Mouse (Mus musculus): ENCODE results near the gene Ccl17. TPM values are rescaled to one million over a fixed set of nuclear protein-coding genes. Genes with fewer than 3 reads are reported as not detected.

Ccl17 gene
- polyA plus RNA-seq, 1 experiment from 2014 or later: 5.7 TPM

DNA sequence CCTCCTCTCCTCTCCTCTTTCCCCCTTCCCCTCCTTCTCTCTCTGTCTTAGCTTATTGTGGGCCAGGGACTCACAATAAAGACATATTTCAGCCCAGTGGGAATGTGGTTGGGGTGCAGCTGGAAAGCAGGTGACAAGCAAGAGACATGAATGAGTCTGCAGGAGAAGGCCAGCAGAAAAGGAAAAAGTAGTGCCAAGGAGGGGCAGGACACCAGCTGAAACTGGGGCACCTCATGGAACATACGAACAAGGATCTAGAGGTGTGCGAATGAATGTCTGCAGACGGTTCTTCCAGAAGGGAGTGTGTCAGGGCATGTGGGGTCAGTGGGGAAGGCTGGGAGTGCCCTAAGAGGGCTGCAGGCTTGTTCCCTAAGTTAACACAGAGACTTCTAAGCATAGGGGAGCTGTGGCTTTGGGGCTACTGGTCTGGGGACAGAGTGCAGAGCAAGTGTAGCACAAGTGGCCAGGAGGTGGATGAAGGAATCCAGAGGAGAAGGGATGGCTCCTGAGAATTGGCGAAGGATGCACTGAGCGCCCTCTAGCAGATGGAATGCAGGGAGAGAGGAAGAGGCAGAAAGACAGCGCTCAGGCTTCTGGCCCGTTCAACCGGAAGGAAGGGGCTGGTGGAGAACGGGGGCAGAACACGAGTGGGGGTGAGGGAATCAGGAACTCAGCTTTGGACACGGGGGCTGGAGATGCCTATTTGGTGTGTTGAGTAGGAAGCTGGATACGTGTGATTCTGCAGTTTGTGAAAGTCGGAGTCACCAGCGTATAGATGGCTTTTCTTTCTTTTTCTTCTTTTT, 8.8 kb upstream of the Ccl17 start:
- no peaks in the 10 kb centered on the region for H3K9me3 ChIP-seq (ENCODE audit: low read length)
- DNase-seq (ENCODE audit: low spot score): peak; percentile 31
- no peak overlapping the region; the same call in 1 of the 2 replicates for H3K4me2 ChIP-seq (replicated peaks; ENCODE audit: low read depth, low read length)
- ATAC-seq: peak; percentile 30; the same call in 1 of the 2 replicates
- H3K4me1 ChIP-seq (ENCODE audit: insufficient read depth, low read depth, low read length): no peaks in the 10 kb centered on the region
- 32% methylated on average over 14 of the region's 14 CpGs for WGBS
- no peak for TF ChIP-seq EP300 (IDR thresholded peaks at IDR 0.05)
- TF ChIP-seq CTCF (IDR thresholded peaks at IDR 0.05): peak; percentile 76
- H3K9ac ChIP-seq (replicated peaks; ENCODE audit: low read depth): no peak overlapping the region
- no peak overlapping the region for H3K4me3 ChIP-seq (ENCODE audit: low read depth, low read length)
- H3K27ac ChIP-seq (ENCODE audit: low read length): no peak overlapping the region
- H3K36me3 ChIP-seq (ENCODE audit: insufficient read depth, low read length): no peaks in the 10 kb centered on the region
- no peaks in the 10 kb centered on the region for H3K27me3 ChIP-seq (replicated peaks; ENCODE audit: insufficient read depth, low read length)

DNA sequence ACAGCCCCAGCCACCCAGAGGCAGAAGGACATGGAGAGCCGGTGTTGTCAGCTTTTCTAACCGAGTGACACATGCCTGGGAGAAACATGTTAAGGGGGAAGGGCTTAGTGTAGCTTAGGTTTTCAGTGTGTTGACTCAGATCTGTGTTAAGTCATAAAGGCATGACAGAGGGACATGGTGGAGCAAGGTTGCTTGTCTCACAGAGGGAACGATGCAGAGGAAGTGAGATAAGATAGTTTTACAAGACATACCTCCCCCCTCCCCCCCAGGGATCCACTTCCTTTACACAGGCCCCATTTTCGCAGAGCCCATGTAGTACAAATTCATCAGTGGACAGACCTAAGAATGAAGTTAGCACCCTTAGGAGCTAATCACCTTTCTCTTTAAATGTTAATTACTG, 7.9 kb upstream of the Ccl17 start:
- WGBS: 57% methylated on average over 4 of the region's 4 CpGs
- ATAC-seq: no peak
- DNase-seq (ENCODE audit: low spot score): no peak

DNA sequence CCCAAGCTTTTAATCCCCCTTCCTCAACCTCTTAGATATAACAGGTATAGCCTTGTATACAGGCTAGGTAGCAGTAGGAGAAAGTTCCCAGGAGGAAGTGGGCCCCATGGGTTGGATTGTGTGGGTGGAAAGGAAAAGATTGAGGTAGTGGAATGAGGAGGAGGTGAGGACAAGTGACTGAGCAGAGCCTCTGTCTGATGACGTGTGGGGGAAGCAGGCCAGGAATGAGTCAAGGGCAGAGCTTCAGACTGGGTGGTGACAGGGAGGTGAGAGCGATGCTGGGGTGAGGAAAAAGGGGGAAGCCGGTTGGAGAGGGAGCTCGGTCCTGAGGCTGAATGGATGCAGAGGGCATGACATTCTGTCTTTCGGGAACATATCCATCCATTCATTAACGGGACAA, 6.7 kb upstream of the Ccl17 start:
- H3K9ac ChIP-seq (replicated peaks; ENCODE audit: low read depth): no peak overlapping the region
- 65% methylated on average over 6 of the region's 6 CpGs for WGBS
- TF ChIP-seq EP300 (IDR thresholded peaks at IDR 0.05) (no peak), CTCF (IDR thresholded peaks at IDR 0.05) (no peak)
- H3K36me3 ChIP-seq (ENCODE audit: insufficient read depth, low read length): no peaks in the 10 kb centered on the region
- no peaks in the 10 kb centered on the region for H3K27me3 ChIP-seq (replicated peaks; ENCODE audit: insufficient read depth, low read length)
- H3K4me2 ChIP-seq (replicated peaks; ENCODE audit: low read depth, low read length): no peak overlapping the region
- no peak overlapping the region for H3K4me3 ChIP-seq (ENCODE audit: low read depth, low read length)
- no peaks in the 10 kb centered on the region for H3K4me1 ChIP-seq (ENCODE audit: insufficient read depth, low read depth, low read length)
- DNase-seq (ENCODE audit: low spot score) (no peak), ATAC-seq (no peak)
- no peaks in the 10 kb centered on the region for H3K9me3 ChIP-seq (ENCODE audit: low read length)
- no peak overlapping the region for H3K27ac ChIP-seq (ENCODE audit: low read length)

More for the DNA sequence above, 7.9 kb upstream of the Ccl17 start:
- no peaks in the 10 kb centered on the region for H3K36me3 ChIP-seq (ENCODE audit: insufficient read depth, low read length)
- no peak overlapping the region for H3K4me2 ChIP-seq (replicated peaks; ENCODE audit: low read depth, low read length)
- H3K27ac ChIP-seq (ENCODE audit: low read length): no peak overlapping the region
- TF ChIP-seq EP300 (IDR thresholded peaks at IDR 0.05) (no peak), CTCF (IDR thresholded peaks at IDR 0.05) (no peak)
- no peaks in the 10 kb centered on the region for H3K4me1 ChIP-seq (ENCODE audit: insufficient read depth, low read depth, low read length)
- no peaks in the 10 kb centered on the region for H3K27me3 ChIP-seq (replicated peaks; ENCODE audit: insufficient read depth, low read length)
- no peaks in the 10 kb centered on the region for H3K9me3 ChIP-seq (ENCODE audit: low read length)
- no peak overlapping the region for H3K9ac ChIP-seq (replicated peaks; ENCODE audit: low read depth)
- H3K4me3 ChIP-seq (ENCODE audit: low read depth, low read length): no peak overlapping the region

- no peak overlapping the region for H3K9ac ChIP-seq (replicated peaks; ENCODE audit: low read depth)
- 51% methylated on average over 10 of the region's 10 CpGs for WGBS
- ATAC-seq (no peak), DNase-seq (ENCODE audit: low spot score) (no peak)
- no peak overlapping the region for H3K4me2 ChIP-seq (replicated peaks; ENCODE audit: low read depth, low read length)
- H3K36me3 ChIP-seq (ENCODE audit: insufficient read depth, low read length): no peaks in the 10 kb centered on the region
- no peaks in the 10 kb centered on the region for H3K4me1 ChIP-seq (ENCODE audit: insufficient read depth, low read depth, low read length)
- TF ChIP-seq CTCF (IDR thresholded peaks at IDR 0.05): no peak
- TF ChIP-seq EP300 (IDR thresholded peaks at IDR 0.05): no peak
- no peaks in the 10 kb centered on the region for H3K9me3 ChIP-seq (ENCODE audit: low read length)
- H3K4me3 ChIP-seq (ENCODE audit: low read depth, low read length): no peak overlapping the region
- no peak overlapping the region for H3K27ac ChIP-seq (ENCODE audit: low read length)
- H3K27me3 ChIP-seq (replicated peaks; ENCODE audit: insufficient read depth, low read length): no peaks in the 10 kb centered on the region
Observed at GRCm38 (mm10) chr8:94804546-94805340, 5.5 kb upstream of the Ccl17 start.

DNA sequence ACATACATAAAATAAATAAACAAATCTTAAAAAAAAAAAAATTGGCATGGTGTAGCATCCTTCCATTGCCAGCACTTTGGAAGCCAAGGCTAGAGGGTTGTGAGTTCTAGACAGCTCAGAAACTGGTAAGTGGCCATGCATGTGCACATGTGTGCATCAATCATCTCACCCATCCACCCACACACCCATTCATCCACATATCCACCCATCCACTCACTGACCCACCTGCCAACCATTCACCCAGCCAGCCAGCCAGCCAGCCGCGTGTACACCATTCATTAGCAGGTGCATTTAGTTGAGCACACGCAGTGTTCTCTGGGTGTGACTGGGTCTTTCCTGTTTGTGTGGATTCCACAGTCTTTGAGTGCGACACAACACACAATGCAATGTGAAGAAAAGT, 4.4 kb upstream of the Ccl17 start:
- no peak for ATAC-seq
- 55% methylated on average over 4 of the region's 4 CpGs for WGBS
- no peaks in the 10 kb centered on the region for H3K4me1 ChIP-seq (ENCODE audit: insufficient read depth, low read depth, low read length)
- DNase-seq (ENCODE audit: low spot score): no peak
- H3K9ac ChIP-seq (replicated peaks; ENCODE audit: low read depth): no peak overlapping the region
- no peaks in the 10 kb centered on the region for H3K36me3 ChIP-seq (ENCODE audit: insufficient read depth, low read length)
- H3K27me3 ChIP-seq (replicated peaks; ENCODE audit: insufficient read depth, low read length): no peaks in the 10 kb centered on the region
- H3K9me3 ChIP-seq (ENCODE audit: low read length): no peaks in the 10 kb centered on the region
- no peak overlapping the region for H3K4me3 ChIP-seq (ENCODE audit: low read depth, low read length)
- H3K27ac ChIP-seq (ENCODE audit: low read length): no peak overlapping the region
- TF ChIP-seq CTCF (IDR thresholded peaks at IDR 0.05) (no peak), EP300 (IDR thresholded peaks at IDR 0.05) (no peak)
- no peak overlapping the region for H3K4me2 ChIP-seq (replicated peaks; ENCODE audit: low read depth, low read length)

- 64% methylated on average over 7 of the region's 7 CpGs for WGBS
- Histone ChIP-seq H3K4me3 (ENCODE audit: low read depth, low read length) (no peak overlapping the region), H3K27me3 (replicated peaks; ENCODE audit: insufficient read depth, low read length) (no peaks in the 10 kb centered on the region), H3K4me1 (ENCODE audit: insufficient read depth, low read depth, low read length) (no peaks in the 10 kb centered on the region), H3K9ac (replicated peaks; ENCODE audit: low read depth) (no peak overlapping the region), H3K9me3 (ENCODE audit: low read length) (no peaks in the 10 kb centered on the region), H3K4me2 (replicated peaks; ENCODE audit: low read depth, low read length) (no peak overlapping the region), H3K36me3 (ENCODE audit: insufficient read depth, low read length) (no peaks in the 10 kb centered on the region), H3K27ac (ENCODE audit: low read length) (no peak overlapping the region)
- TF ChIP-seq CTCF (IDR thresholded peaks at IDR 0.05): no peak
- ATAC-seq: no peak
- no peak for DNase-seq (ENCODE audit: low spot score)
Observed at GRCm38 (mm10) chr8:94807506-94807905, 2.7 kb upstream of the Ccl17 start.

Data from lung, postnatal 0 days (tissue).